Mouse (Mus musculus) kidney, postnatal 36 days (tissue): ENCODE data around the gene Dnajc22.
A peak's percentile ranks its signal among the peaks of the same experiment; 100 is the strongest.

Experiments
- DNase-seq, 2 experiments: peaks; one replicate each; pipeline ENCODE4 v3.0.0; 2021 to 2022; ENCODE audit warnings: mixed read lengths in 2 of 2

The Dnajc22 gene

GRCm38 (mm10) chr15:99087253-99088075 lies 5.5 kb upstream of the Dnajc22 start, which contains the start of gene C1ql4:
C1ql4 (minus strand) TSS chr15:99087817.
- DNase-seq, result peak in 1 of 2 experiments; percentile 71

DNA sequence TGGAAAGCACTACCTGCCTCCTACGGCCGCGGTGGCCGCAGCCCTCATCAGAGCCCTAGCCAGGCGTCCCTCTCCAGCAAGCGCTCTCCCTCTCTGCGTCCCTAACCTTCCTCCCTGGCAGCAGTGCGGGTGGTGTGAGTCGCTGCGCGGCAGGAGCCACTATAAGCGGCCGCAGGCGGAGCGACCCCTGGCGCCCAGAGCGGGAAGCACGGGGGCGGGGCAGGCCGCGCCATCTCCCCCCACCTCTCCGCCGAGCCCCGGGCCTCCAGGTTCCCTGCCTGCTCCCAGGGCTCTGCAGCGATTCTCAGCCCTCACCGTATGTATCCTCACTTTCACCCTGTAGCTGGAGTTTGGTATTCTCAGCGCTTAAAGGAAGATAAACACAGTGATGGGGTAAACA lies 4.7 kb upstream of the Dnajc22 start:
- DNase-seq, result peak; percentile 74 to 89

DNA sequence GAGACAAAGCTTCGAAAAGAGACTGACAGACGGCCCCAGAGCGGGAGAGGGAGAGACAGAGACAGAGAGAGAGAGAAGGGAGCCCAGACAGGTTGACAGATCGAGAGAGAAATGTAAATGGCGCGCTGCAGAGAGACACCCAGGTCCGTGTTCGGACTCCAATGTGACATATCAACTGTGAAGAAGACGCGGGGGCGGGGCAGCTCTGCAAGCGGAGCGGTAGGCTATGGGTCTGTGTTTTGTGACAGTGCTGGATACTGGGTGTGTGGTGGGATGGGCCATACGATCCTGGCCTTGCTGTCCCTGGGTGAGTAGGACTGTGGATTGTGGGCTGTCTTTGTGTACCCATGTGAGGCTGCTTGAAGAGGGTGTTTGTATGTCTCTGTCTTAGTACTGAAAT lies 3.9 kb upstream of the Dnajc22 start:
- DNase-seq, result no peak

DNA sequence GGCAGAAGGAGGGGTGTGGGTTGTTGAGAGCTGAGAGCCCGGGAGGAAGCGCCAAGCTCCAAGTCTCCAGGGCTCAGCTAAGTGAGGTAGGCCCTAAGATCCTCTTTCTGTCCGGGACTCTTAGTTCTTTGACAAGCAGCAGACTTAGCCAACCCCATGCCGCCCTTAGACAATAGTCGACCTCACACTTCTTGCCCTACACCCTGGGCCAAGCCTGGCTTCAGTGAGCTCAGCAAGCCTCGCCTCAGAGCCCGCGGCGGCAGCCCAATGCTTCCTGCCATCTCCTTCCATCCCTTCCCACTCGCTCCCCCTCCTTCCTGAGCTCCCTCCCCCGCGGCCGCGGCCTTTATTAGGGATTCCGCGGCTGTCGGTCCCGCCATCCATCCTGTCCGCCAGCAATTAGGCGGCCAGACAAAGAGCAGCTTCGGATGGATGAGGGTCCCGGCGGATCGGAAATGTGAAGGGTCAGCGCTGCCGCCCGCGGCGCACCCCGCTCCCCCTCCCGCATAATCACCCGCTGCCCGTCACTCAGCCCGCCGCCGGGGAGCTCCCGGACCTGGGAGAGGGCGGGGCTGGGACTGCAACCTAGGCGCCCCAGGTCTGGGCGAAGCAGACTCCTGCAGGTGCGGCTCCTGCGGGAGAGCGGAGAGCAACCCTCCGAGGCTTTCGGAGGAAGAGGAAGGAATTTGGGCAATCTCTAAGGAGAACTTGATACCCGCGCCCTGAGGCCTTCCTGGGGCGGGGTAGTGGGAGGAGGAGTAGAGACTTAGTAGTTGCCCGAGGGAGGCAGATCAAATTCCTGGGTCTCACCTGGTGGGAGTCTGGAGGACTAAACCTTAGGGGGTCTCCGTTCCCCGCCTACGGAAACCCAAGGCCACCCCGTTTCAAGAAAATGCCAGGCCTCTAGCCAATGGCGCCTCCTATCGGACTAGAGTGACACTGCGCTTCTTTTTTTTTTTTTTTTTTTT lies 605 bp downstream of the Dnajc22 start:
- peak in 1 of 2 experiments; percentile 58 for DNase-seq

DNA sequence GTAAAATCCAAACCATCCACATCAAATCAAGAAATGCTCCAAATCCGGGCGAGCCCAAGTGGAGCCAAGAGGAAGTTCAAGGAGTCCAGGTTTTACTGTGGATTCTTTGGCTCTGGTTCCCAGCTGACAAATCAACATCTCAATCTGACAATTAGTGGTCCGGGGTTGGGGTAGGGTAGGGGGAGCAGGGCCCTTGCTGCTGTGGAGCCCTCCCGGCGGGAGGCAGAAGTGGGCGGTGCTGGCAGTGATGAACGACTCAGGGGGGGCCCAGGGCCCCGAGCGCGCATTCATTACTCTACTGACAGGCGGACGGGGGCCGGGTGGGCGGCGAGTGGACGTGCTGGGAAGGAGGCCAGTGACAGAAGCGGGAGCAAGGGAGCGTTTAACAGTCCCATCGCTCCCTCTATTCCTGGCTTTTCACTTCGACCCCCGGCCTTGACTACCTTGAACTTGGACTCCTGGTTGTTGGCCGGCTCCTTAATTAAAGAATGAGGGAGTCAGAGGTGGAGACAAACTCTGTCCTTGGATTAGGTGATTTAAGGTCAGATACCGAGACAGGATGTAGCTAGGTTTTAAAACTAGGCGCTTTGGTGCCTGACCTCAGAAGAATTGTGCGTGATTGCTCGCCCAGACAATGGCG lies 1.8 kb downstream of the Dnajc22 start:
- DNase-seq, result no peak

DNA sequence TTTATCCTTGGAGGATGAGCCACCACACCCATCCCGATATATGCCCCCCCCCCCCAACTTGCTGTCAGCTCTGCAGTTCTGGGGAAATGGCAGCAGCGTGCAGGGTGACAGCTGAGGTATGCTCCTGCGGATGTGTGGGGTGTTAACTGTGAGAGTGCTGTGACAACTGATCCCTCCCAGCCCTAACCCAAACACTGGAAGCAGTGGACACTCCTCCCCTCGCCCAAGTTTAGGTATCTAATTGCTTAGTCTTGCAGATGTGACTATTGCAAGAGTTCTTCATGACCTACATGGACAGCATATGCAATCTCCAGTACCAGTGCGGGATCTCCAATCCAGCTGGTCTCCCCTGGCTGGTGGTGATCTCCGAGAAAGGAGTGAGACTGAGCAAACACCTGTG lies 2.4 kb downstream of the Dnajc22 start:
- DNase-seq, result no peak

DNA sequence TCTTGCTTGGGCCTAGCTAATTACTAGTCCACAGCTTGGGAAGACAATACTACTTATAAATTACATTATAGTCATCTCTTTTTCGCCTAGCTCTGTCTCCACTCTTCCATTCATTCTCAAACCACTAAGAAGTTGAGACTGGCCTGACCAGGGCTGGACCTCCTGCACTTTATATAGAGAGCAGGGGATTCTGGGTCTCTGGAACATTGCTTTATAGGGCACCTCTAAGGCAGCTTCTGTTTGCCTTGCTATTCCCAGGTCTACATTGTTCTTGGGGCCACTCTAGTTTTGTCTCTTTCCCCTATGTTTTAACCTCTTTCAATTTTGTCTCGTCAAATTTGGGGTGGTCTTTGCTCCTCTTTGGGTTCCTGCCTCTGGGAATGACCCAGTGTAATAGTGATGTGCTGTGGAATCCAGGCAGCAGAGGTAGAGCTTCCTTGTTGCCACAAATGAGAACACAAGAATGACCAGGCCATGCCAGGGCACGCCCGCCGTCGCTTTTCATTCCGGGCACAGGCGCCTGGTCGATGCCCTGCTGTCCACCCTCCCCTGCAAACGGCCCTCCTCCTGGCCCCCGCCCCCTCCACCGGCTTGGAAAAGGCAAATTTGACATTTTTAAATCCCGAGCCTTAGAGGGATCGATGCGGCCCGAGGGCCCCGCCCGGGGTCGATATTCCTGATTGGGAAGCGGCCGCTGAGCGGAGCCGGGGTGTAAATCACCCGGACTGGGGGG lies 3.3 kb downstream of the Dnajc22 start:
- peak in 1 of 2 experiments; percentile 73 for DNase-seq

DNA sequence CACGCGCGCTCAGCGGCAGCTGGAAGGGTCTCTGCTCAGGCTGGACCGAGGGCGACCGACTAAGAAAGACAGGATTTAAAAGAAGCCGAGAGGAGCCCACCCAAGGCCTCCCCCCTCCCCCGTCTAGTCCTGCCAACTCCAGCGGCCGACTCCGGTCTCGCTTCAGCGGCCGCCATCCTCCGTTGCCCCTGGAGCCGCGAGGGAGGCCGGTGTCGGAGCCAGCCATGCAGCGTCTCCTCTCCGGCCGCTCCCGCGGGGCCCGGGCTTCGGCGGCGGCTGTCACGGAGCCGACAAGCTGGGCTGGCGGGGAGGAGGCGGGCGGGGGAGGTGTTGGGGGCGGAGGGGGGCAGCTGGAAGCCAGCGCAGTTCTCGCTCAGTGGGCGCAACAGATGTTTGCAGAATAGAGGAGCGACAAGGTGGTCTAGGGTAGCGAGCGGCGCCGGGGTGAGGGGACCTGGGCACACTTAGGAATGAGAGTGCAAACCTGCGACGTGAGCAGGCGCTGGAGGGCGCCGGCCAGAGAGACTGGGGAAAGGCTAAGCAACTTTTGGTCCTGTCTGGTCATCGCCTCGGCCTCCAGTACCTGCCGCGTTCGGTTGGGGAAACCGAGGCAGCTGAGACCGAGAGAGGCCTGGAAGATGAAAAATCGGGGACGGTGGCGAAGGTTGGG lies 4.0 kb downstream of the Dnajc22 start:
- DNase-seq, result peak; percentile 62 to 85

DNA sequence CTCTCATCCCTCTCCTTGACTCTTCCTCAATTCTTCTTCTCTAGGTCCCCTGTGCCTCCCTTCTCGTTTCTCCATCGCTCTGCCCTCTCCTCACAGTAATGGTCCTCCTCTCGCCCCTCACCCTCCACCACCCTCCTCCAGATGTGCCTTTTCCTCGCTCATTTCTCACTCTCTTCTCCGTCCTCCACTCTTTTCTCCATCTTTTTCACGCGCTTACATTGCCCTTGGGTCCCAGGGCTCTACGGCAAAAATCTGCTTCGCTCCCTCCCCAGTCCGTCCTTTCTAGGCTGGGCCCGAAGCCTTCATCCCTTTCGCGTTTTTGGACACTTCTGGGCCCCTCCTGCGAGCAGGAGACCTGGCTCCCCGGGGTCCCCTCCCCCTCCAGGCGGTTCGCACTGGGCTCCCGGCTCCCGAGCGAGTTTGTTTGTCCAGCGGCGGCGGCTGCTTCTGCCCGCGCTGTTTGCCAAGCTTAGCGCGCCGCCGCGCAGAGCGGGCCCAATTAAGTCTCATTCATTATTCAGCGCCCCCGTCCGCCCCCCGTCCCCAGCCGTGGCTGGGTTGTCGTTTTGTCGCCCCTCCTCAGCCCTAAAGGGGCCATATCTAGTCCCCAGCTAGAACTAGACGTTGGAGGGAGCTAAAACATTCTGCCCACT lies 5.0 kb downstream of the Dnajc22 start:
- peak in 1 of 2 experiments; percentile 77 for DNase-seq

DNA sequence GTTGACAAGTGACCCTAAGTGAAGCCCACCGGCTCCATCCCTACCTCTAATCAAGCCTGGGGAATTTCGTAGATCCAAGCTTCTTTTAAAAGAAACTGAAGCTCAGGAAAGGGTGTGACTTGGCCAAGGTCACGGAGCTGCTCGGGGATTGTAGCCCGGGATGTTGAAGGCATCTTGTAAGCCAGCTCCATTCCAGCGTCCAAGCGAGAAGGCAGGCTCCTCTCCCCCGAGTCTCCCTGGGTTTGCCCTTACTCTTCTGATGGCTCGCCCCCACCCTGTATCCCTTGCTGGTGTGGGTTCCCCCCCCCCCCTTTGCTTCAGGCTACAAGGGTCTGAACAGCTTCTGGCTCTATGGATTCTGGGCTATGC lies 5.5 kb downstream of the Dnajc22 start:
- peak in 1 of 2 experiments; percentile 33 for DNase-seq

DNA sequence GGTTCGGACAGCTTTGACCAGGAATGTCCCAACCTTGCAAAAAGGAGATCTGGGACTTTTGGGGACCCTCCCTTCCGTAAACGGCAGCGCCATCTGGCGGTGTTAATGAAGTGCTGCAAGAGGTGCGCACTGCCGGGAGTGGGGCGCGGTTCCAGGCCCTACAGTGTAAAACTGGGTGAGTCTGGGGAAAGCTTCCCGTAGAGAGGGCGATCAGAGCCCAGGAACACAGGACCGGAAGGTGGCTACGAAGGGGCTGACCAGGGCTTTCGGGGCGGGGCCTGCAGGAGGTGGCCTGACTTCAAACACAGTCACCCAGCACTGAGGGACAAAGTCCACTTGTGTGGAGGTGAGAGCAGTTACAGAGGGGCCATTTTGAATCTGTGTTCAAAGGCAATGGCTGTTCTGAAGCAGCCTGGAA lies 6.2 kb downstream of the Dnajc22 start:
- DNase-seq, result peak; percentile 92 to 93

DNA sequence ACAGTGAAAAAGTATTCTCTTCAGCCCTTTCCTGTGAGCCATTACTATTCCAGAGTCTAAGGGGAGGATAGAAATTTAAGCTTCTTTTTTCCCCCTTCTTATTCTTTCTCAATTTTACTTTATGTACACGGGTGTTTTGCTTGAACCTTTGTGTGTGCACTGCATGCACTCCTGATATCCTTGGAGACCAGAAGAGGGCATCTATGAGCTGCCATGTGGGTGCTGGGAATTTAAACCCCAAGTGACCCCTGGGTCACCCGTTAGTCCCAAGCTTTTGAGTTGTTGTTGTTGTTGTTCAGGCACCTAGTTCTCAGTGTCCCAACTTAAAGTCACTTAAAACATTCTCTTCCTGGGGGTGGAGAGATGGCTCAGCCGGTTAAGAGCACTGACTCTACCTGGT lies 7.0 kb downstream of the Dnajc22 start:
- DNase-seq, result peak in 1 of 2 experiments; percentile 34

- peak in 1 of 2 experiments; percentile 57 for DNase-seq
Measured at GRCm38 (mm10) chr15:99105238-99105637, 12.3 kb downstream of the Dnajc22 start.

DNA sequence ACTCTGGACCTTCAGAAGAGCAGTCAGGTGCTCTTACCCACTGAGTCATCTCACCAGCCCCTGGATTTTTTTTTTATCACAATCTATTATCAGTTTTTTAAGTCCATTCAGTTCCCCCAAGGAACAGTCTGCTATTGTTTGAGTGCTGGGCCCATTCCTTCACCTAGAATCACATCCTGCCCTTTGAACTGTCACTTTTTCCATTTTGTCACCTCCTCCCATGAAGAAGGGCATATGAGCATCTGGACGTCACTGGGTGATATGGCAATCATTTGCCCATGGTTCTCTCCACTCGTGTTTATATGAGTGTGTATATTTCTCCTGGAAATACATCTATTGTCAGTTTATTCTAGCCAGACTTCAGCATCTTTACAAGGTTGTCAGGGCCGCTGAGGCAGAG lies 14.9 kb downstream of the Dnajc22 start:
- DNase-seq, result no peak

GRCm38 (mm10) chr15:99111139-99111538 lies 18.2 kb downstream of the Dnajc22 start:
- DNase-seq, result no peak

- DNase-seq, result no peak
Measured at GRCm38 (mm10) chr15:99111809-99112208, 18.8 kb downstream of the Dnajc22 start.

- no peak for DNase-seq
Measured at GRCm38 (mm10) chr15:99112843-99113395, 19.9 kb downstream of the Dnajc22 start.

DNA sequence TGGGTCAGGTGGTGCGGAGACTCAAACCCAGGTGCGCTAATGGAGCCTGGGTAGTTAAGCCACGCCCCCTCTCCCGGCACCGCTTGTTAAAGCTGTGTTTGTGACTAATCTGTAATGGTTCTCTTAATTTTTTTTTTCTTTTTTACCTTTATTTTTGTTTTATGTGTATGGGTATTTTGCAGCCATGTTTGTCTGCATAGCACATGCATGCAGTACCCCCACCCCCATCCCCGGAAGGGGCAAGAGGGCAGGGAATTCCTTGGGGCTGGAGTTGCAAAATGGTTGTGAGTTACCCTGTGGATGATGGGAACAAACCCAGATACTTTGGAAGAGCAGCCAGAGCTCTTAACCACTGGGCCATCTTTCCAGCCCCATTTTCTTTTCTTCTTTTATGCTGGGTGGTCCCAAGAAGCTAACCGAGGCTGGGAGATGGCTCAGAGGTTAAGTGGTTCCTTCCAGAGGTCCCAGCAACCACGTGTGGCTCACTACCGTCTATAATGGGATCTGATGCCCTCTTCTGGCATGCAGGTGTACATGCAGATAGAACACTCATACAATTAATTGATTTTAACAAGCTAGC lies 20.5 kb downstream of the Dnajc22 start:
- DNase-seq, result peak in 1 of 2 experiments; percentile 57

DNA sequence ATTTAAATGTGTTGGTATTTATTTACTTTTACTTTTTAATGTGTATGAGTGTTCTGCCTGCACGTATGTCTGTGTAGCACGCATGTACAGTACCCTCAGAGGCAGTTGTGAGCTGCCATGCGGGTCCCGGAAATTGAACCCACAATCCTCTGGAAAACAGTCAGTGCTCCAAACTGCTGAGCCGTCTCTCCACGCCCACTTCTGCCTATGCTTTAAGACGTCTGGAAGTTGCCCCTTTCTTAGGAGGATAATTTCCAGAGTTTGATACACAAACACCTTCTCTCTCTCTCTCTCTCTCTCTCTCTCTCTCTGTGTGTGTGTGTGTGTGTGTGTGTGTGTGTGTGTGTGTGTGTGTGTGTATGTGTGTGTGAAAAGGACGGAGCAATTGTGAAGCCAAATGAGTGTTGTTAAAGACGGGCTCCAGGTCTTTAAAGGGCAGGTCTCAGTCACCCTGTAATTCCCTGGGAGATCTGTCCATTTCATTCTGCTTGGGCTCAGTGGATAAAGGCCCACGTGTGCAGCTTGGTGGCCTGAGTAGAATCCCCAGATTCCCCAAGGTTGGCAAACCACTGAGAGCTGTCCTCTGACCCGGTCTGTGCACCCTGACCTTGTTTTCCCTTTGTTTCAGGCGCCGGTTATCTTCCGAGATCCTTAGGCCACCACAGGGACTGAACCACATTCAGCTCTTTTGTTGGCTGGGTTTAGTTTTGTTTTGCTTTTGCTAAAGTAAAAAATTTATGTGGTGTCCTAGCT lies 21.5 kb downstream of the Dnajc22 start:
- DNase-seq, result peak in 1 of 2 experiments; percentile 18

GRCm38 (mm10) chr15:99115065-99115423 lies 22.1 kb downstream of the Dnajc22 start:
- no peak for DNase-seq
